Mouse (Mus musculus) intestine, embryonic 14.5 days (tissue): ENCODE measurements around the gene Mlycd. TPM values are rescaled to one million over a fixed set of nuclear protein-coding genes. Genes with fewer than 3 reads are reported as not detected.

Experiments
- ATAC-seq: fragments of 200-750 bp; cut with Nextera tagmentation; replicated peaks from 2 replicates; pipeline ENCODE4 v1.8.0; 2017; ENCODE audit warnings: low read depth, moderate number of reproducible peaks, moderate TSS enrichment, moderate library complexity; ENCODE audit not compliant: low FRiP score, low TSS enrichment
- DNase-seq: peaks from one replicate; pipeline ENCODE4 v3.0.0-alpha.2; 2018; ENCODE audit warnings: low spot score
- H3K27ac ChIP-seq: fragments of 300-500 bp; sonication (generic); 2 replicates; pipeline ENCODE4 v1.5.1; 2014; ENCODE audit warnings: low read depth, mild to moderate bottlenecking, control low read depth
- H3K27me3 ChIP-seq: fragments of 300-500 bp; sonication (generic); replicated peaks from 2 replicates; pipeline ENCODE4 v1.6.1; 2014; ENCODE audit warnings: low read length, control low read depth; ENCODE audit not compliant: control insufficient read depth, insufficient read depth
- H3K36me3 ChIP-seq: fragments of 300-500 bp; sonication (generic); 2 replicates; pipeline ENCODE4 v1.6.1; 2014; ENCODE audit warnings: low read length, control low read depth; ENCODE audit not compliant: control insufficient read depth, insufficient read depth
- H3K4me1 ChIP-seq: fragments of 300-500 bp; sonication (generic); replicated peaks from 2 replicates; pipeline ENCODE4 v1.6.1; 2014; ENCODE audit warnings: low read length, control low read depth, mixed read lengths; ENCODE audit not compliant: control insufficient read depth, insufficient read depth
- H3K4me2 ChIP-seq: fragments of 300-500 bp; sonication (generic); 2 replicates; pipeline ENCODE4 v1.6.1; 2014; ENCODE audit warnings: low read length
- H3K4me3 ChIP-seq: fragments of 300-500 bp; sonication (generic); 2 replicates; pipeline ENCODE4 v1.5.1; 2014; ENCODE audit warnings: low read depth, low read length, control low read depth, mixed read lengths
- H3K9ac ChIP-seq: fragments of 300-500 bp; sonication (generic); 2 replicates; pipeline ENCODE4 v1.6.1; 2014; ENCODE audit warnings: mild to moderate bottlenecking, low read length
- H3K9me3 ChIP-seq: fragments of 300-500 bp; sonication (generic); 2 replicates; pipeline ENCODE4 v1.6.1; 2016; ENCODE audit warnings: low read length, control low read depth; ENCODE audit not compliant: control insufficient read depth
- WGBS: fragments of 180-500 bp; shearing (Covaris S2); extraction: QIAGEN DNeasy Blood & Tissue Kit; methylation state at CpG from one replicate; pipeline ENCODE4 v1.1.7; 2014; 5-methylcytosine and 5-hydroxymethylcytosine counted together
- polyA plus RNA-seq: library from polyadenylated mRNA; unstranded; fragments of >200 nt; fragmentation: Nextera tagmentation; extraction: Ambion mirVana; gene quantifications from 2 replicates; pipeline ENCODE4 v1.2.1, GENCODE M21; 2014

Mlycd gene
- polyA plus RNA-seq, 1 experiment from 2014 or later: 17.9 TPM

DNA sequence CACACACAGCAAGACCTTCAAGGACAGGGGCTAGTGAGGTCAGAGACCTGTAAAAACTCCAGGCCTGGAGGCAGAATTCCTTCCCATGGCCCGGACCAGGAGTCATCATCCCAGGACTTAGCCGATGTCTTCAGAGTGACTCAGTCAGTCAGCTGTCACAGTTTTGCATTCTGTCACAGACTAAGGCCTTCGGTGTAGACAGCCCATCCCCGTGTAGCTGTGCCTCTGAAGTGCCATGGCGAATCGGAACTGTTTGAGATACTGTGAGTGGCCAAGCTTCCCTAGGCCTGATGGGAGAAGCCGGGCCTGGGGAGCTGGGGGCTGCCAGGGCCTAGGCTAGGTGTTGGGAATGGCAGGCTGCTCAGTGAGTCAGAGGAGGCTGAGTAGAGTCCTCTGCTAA lies 36.0 kb downstream of the Mlycd start:
- WGBS: 89% methylated on average over 7 of the region's 7 CpGs
- 0 out of 2 replicates have a peak, but pooled peaks cover 3% of the 10 kb centered on the region for H3K4me1 ChIP-seq
- no peak overlapping the region for H3K27ac ChIP-seq
- no peak overlapping the region for H3K4me3 ChIP-seq
- no peaks in the 10 kb centered on the region for H3K27me3 ChIP-seq
- no peak for DNase-seq
- no peaks in the 10 kb centered on the region for H3K36me3 ChIP-seq
- no peak for ATAC-seq
- no peak overlapping the region for H3K9ac ChIP-seq
- no peaks in the 10 kb centered on the region for H3K9me3 ChIP-seq
- H3K4me2 ChIP-seq: no peak overlapping the region

DNA sequence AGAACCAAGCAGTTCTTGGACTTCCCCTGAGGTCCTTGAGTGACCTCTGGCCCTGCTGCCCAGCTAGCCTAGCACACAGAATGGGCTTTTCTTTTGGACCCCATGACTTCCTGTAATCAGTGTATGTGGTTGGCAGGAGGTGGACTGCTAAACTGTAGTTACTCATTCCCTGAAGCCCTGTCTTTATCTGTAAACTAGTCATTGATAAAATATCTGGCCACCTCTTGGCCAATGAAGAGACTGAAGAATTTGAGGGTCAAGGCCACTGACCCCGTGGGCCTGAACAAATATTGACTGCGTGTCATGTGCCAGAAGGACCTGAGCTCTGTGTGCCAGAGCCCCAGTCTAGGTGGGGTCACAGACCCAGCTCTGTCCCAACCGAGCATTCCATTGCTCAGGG lies 37.7 kb downstream of the Mlycd start:
- 56% methylated on average over 3 of the region's 3 CpGs for WGBS
- no peak overlapping the region for H3K4me3 ChIP-seq
- DNase-seq (no peak), ATAC-seq (no peak)
- H3K9me3 ChIP-seq: no peaks in the 10 kb centered on the region
- no peak overlapping the region for H3K4me2 ChIP-seq
- H3K27me3 ChIP-seq: no peaks in the 10 kb centered on the region
- peaks cover 9% of the 10 kb centered on the region; the same call in 1 of the 2 replicates for H3K4me1 ChIP-seq
- H3K27ac ChIP-seq: no peak overlapping the region
- no peak overlapping the region for H3K9ac ChIP-seq
- H3K36me3 ChIP-seq: no peaks in the 10 kb centered on the region

DNA sequence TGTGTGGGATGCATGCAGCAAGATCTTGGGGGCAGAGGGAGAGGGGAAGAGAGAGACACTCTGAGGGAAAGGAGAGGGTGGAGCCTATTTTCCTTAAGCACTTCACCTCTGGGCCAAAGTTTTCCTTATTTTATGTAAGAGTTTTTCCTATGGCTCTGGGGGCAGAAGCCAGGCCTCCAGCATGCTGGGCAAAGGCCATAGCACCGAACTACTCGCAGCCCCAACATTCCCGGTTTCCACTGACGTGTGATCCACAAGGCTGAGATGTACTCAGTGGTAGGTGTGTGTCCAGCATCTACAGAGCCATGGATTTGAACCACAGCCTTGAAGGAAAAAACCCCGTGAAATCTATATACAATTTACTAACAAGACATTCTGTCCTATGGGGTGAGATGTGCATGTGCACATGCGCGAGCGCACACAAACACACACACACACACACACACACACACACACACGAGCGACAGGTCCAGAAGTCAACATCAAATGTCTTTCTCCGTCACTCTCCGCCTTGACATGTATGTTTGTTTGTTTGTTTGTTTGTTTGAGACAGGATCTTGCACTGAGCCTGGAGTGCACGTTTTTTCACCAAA lies 39.0 kb downstream of the Mlycd start, which contains the start of gene Osgin1:
Gene Osgin1 (plus strand): TSS at position 543 of the 593 bp plus-strand sequence.
- DNase-seq: no peak
- no peak for ATAC-seq

DNA sequence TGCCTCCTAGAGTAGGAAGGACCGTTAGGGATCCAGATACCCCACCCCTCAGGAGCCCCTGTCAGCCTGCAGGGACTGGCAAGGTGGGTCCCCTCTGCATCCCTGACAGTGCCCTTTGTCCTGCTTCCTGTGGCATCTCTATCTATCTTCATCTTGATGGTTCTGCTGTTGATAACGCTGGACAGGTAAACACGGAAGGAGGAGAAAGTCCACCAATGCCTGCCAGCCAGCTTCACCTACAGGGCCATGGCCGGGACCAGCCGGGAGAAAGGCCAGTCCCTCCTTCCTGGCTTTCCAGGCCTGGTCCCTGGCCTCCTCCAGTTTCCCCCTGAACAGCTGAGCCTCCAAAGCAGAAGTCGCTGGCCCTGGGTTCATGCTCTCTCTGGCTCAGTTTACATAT lies 39.9 kb downstream of the Mlycd start:
- WGBS: 63% methylated on average over 6 of the region's 6 CpGs

More for the DNA sequence above, 39.0 kb downstream of the Mlycd start, which contains the start of gene Osgin1:
- Histone ChIP-seq H3K36me3 (no peaks in the 10 kb centered on the region), H3K27me3 (no peaks in the 10 kb centered on the region), H3K9ac (no peak within 1 kb of the TSS), H3K9me3 (no peaks in the 10 kb centered on the region), H3K27ac (no peak within 1 kb of the TSS), H3K4me3 (no peak within 1 kb of the TSS), H3K4me1 (peaks cover 12% of the 10 kb centered on the region; the same call in 1 of the 2 replicates), H3K4me2 (no peak within 1 kb of the TSS)
- WGBS: 88% methylated on average over 13 of the region's 13 CpGs

DNA sequence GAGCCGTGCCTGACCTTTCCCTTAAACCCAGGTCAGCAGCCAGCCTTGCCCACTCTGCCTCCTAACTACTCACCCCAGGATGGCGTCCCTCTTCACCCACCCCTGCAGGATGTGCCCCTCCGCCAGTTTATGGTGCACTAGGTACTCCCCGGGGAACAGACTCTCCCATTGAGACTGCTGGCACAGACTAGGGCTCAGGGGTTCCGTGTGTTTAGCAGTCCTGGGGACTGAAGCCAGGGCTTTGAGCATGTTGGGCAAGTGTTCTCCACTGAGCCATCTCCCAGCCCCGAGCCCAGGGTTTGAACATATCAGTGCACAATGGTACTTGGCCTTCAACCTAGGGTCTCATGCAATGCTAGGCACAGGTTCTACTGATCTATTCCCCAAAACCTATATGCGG lies 40.8 kb downstream of the Mlycd start:
- Histone ChIP-seq H3K4me3 (no peak overlapping the region), H3K9me3 (no peaks in the 10 kb centered on the region), H3K36me3 (no peaks in the 10 kb centered on the region), H3K9ac (no peak overlapping the region), H3K4me1 (peaks cover 15% of the 10 kb centered on the region), H3K4me2 (no peak overlapping the region), H3K27ac (no peak overlapping the region), H3K27me3 (no peaks in the 10 kb centered on the region)
- DNase-seq (no peak), ATAC-seq (no peak)
- WGBS: 84% methylated on average over 7 of the region's 7 CpGs

More for the DNA sequence above, 39.9 kb downstream of the Mlycd start:
- ATAC-seq: no peak
- Histone ChIP-seq H3K9ac (no peak overlapping the region), H3K36me3 (no peaks in the 10 kb centered on the region), H3K9me3 (no peaks in the 10 kb centered on the region), H3K27ac (no peak overlapping the region), H3K4me3 (no peak overlapping the region), H3K27me3 (no peaks in the 10 kb centered on the region), H3K4me2 (no peak overlapping the region), H3K4me1 (peaks cover 15% of the 10 kb centered on the region; the same call in 1 of the 2 replicates)
- no peak for DNase-seq

DNA sequence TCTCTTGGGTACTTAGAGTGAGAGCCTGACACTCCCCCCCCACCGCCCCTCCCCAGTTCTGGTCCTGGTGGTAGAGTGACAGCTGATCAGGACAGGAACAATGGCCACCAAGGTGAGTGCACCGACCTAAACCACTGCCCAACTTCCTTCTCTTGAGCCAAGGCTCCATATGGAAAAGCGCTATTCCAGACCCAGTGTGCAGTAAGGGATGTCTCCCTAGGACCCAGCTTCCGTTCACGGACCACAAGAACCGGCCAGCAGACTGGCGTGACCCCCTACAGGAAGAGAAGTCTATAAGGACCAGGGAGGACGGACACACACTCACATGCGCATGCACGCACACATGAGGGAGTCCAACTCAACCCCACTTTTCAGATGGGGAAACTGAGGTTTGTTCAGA lies 41.7 kb downstream of the Mlycd start:
- H3K4me2 ChIP-seq: no peak overlapping the region
- H3K4me1 ChIP-seq: peaks cover 20% of the 10 kb centered on the region
- H3K27me3 ChIP-seq: no peaks in the 10 kb centered on the region
- no peak overlapping the region for H3K27ac ChIP-seq
- H3K36me3 ChIP-seq: no peaks in the 10 kb centered on the region
- no peak overlapping the region for H3K9ac ChIP-seq
- ATAC-seq (no peak), DNase-seq (no peak)
- 86% methylated on average over 10 of the region's 10 CpGs for WGBS
- no peak overlapping the region for H3K4me3 ChIP-seq
- no peaks in the 10 kb centered on the region for H3K9me3 ChIP-seq

DNA sequence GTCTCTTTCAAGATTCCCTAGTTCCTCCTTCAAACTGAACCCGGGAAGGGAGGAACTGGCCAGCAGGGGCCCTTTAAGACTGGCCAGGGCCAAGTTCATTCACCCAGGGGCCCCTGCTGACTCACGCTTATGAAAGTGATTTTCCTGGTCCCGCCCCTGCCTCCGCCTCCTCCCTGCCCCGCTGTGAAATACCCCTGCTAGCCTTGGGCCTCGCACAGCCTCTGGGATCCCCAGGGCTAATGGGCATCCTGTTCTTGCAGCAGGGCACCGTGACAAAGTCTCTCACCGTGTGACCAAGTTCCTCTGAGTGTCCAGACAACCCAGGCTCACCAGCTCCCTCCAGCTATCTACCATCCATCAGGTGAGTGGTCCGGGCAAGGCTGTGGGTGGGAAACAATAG lies 42.3 kb downstream of the Mlycd start:
- H3K27ac ChIP-seq: no peak overlapping the region

DNA sequence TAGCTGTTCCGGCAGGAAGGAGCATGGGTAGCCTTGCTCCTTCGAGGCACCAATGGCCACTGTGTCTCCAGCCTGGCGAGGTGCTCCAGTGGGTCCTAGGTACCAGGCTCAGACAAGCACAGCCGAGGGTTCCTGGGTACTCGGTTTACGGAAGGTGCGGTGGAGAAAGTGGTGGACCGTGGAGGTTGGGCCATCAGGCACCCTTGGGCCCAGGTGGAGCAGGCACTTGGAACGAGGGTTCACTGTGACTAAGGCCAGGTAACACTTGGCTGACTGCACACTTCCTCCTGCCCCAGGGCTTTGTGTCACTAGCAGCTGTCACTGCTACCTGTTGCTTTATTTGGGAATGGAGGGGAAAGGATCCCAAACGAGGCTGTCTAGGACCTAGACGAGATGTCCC lies 42.8 kb downstream of the Mlycd start:
- no peaks in the 10 kb centered on the region for H3K9me3 ChIP-seq

More for the DNA sequence above, 42.3 kb downstream of the Mlycd start:
- no peaks in the 10 kb centered on the region for H3K9me3 ChIP-seq
- H3K4me1 ChIP-seq: peaks cover 20% of the 10 kb centered on the region
- DNase-seq: no peak
- WGBS: 13% methylated on average over 9 of the region's 9 CpGs
- ATAC-seq: peak; percentile 44; the same call in 1 of the 2 replicates
- no peak overlapping the region for H3K9ac ChIP-seq
- no peaks in the 10 kb centered on the region for H3K27me3 ChIP-seq
- no peaks in the 10 kb centered on the region for H3K36me3 ChIP-seq
- no peak overlapping the region for H3K4me3 ChIP-seq
- H3K4me2 ChIP-seq: 0 out of 2 replicates have a peak overlapping the region, but pooled peaks have one; percentile 7

DNA sequence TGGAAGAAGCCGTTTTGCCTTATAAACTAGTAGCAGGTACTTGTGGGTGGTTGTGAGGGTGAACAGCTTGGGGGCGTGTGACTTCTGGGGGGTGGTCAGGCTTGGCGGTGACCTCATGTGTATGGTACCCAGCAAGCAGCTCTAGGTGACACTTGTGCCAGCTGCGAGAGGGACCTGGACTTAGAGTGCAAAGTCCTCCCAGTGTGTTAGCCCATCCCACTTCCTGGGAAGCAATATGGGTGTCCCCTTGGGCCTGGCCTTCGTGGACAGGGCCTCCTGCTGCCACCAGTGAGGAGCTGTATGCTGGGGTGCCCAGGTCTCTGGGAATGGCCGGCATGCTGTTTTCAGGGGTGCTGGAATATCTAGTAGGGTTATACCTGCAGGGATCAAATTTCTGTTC lies 44.2 kb downstream of the Mlycd start:
- 71% methylated on average over 6 of the region's 6 CpGs for WGBS
- ATAC-seq: no peak
- DNase-seq: no peak
- Histone ChIP-seq H3K4me2 (no peak overlapping the region), H3K27ac (no peak overlapping the region), H3K27me3 (no peaks in the 10 kb centered on the region), H3K9me3 (no peaks in the 10 kb centered on the region), H3K4me3 (no peak overlapping the region), H3K36me3 (no peaks in the 10 kb centered on the region), H3K4me1 (peaks cover 20% of the 10 kb centered on the region), H3K9ac (no peak overlapping the region)

More for the DNA sequence above, 42.8 kb downstream of the Mlycd start:
- WGBS: 70% methylated on average over 11 of the region's 11 CpGs
- ATAC-seq (no peak), DNase-seq (no peak)
- H3K4me1 ChIP-seq: peaks cover 20% of the 10 kb centered on the region
- H3K4me2 ChIP-seq: no peak overlapping the region
- H3K36me3 ChIP-seq: no peaks in the 10 kb centered on the region
- H3K4me3 ChIP-seq: no peak overlapping the region
- no peak overlapping the region for H3K9ac ChIP-seq
- no peaks in the 10 kb centered on the region for H3K27me3 ChIP-seq
- no peak overlapping the region for H3K27ac ChIP-seq
